Mouse (Mus musculus): ENCODE measurements around the gene Tedc1.

DNA sequence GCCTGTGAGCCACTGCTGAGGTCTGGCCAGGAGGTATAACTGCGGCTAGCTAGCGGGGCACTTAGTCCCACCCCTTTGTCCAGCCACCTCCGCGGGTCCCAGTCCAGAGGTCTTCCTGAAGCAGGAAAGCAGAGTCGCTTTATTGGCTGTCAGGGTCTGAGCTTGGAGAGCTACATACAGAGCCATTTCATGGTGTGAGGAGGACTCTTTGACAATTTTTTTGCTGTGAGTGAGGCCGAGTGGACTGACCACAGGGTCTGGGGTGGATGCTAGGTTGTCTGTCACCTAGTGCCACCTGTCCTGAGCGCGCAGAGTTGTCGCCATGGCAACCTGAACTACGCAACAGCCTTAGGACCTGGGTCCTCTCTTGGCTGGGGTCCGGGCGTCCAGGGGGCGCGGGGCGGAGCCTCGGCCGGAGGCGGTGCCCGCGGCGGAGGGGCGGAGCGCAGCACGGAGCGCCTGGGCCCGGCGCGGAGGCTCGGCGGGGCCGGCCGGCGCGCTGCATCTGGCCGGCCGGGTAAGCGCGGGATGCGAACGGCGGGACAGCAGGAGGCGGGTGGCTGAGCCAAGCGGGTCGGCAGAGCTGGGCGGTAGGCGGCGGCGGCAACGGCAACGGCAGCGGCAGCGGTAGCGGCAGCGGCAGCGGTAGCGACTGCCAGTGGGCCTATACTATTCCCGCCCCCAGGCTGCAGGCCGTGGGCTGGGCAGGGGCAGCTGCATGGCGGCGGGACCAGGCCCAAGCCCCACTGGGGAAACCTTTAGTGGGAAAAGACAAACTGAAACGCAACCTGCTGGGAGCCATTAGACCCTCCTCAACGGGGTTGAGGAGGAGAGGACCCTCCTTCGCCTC lies 29.4 kb downstream of the Tedc1 start, which contains the start of gene Tmem121:
- TF ChIP-seq CTCF (IDR thresholded peaks at IDR 0.05) (no peak), EP300 (IDR thresholded peaks at IDR 0.05) (no peak)

Data from lung, postnatal 0 days (tissue).